Mouse (Mus musculus): ENCODE data around the gene Pnmt. TPM values are rescaled to one million over a fixed set of nuclear protein-coding genes. Genes with fewer than 3 reads are reported as not detected.

The Pnmt gene
- polyA plus RNA-seq, 1 experiment from 2014 or later = 0.15 TPM

GRCm38 (mm10) chr11:98431743-98432502 lies 45.7 kb downstream of the Pnmt start:
- peaks cover 39% of the 10 kb centered on the region for H3K36me3 ChIP-seq
- ATAC-seq (ENCODE audit: low FRiP score, low read depth) = no peak
- no peak overlapping the region for H3K9ac ChIP-seq (replicated peaks)
- no peaks in the 10 kb centered on the region for H3K9me3 ChIP-seq
- no peak overlapping the region for H3K27ac ChIP-seq (replicated peaks)
- no peaks in the 10 kb centered on the region for H3K27me3 ChIP-seq
- H3K4me2 ChIP-seq (replicated peaks) = no peak overlapping the region
- no peaks in the 10 kb centered on the region for H3K4me1 ChIP-seq
- no peak overlapping the region for H3K4me3 ChIP-seq
- 87% methylated on average over 9 of the region's 9 CpGs for WGBS

- no peaks in the 10 kb centered on the region for H3K27me3 ChIP-seq
- H3K9me3 ChIP-seq = no peaks in the 10 kb centered on the region
- H3K27ac ChIP-seq (replicated peaks) = no peak overlapping the region
- H3K4me2 ChIP-seq (replicated peaks) = no peak overlapping the region
- H3K9ac ChIP-seq (replicated peaks) = no peak overlapping the region
- no peak for ATAC-seq (ENCODE audit: low FRiP score, low read depth)
- no peak overlapping the region for H3K4me3 ChIP-seq
- WGBS = 91% methylated on average over 9 of the region's 9 CpGs
- peaks cover 8% of the 10 kb centered on the region for H3K4me1 ChIP-seq
- H3K36me3 ChIP-seq = peaks cover 31% of the 10 kb centered on the region
Measured at GRCm38 (mm10) chr11:98435723-98436122, 49.5 kb downstream of the Pnmt start.

- Histone ChIP-seq H3K9me3 (no peaks in the 10 kb centered on the region), H3K27ac (replicated peaks) (no peak overlapping the region), H3K9ac (replicated peaks) (no peak overlapping the region), H3K4me1 (peaks cover 8% of the 10 kb centered on the region), H3K36me3 (peaks cover 31% of the 10 kb centered on the region), H3K4me2 (replicated peaks) (no peak overlapping the region), H3K27me3 (no peaks in the 10 kb centered on the region), H3K4me3 (no peak overlapping the region)
- WGBS = 91% methylated on average over 6 of the region's 6 CpGs
- ATAC-seq (ENCODE audit: low FRiP score, low read depth) = no peak
Measured at GRCm38 (mm10) chr11:98437441-98437840, 51.2 kb downstream of the Pnmt start.

Other genes starting within 250 kb of the Pnmt start
- 35.2 and 36.4 TPM in 2 replicates for gene Fbxl20, start 236.0 kb upstream of the Pnmt start, polyA plus RNA-seq (2016; fragmentation: Nextera tagmentation; extraction: Ambion mirVana)
- gene Med1, start 193.2 kb upstream of the Pnmt start, polyA plus RNA-seq (2016; fragmentation: Nextera tagmentation; extraction: Ambion mirVana) = 80.9 and 84.7 TPM in 2 replicates
- 14.1 and 16.7 TPM in 2 replicates for gene Cdk12, start 183.4 kb upstream of the Pnmt start, polyA plus RNA-seq (2016; fragmentation: Nextera tagmentation; extraction: Ambion mirVana)
- 1.3 and 2.3 TPM in 2 replicates for gene Neurod2, start 56.8 kb upstream of the Pnmt start, polyA plus RNA-seq (2016; fragmentation: Nextera tagmentation; extraction: Ambion mirVana)
- 1.2 and 1.4 TPM in 2 replicates for gene Ppp1r1b, start 38.0 kb upstream of the Pnmt start, polyA plus RNA-seq (2016; fragmentation: Nextera tagmentation; extraction: Ambion mirVana)
- gene Stard3, start 28.1 kb upstream of the Pnmt start, polyA plus RNA-seq (2016; fragmentation: Nextera tagmentation; extraction: Ambion mirVana) = 46.9 and 52.0 TPM in 2 replicates
- 0.19 and 0.33 TPM in 2 replicates for gene Tcap, start 2.6 kb upstream of the Pnmt start, polyA plus RNA-seq (2016; fragmentation: Nextera tagmentation; extraction: Ambion mirVana)
- gene Pgap3, start 14.0 kb downstream of the Pnmt start, polyA plus RNA-seq (2016; fragmentation: Nextera tagmentation; extraction: Ambion mirVana) = 9.0 and 9.3 TPM in 2 replicates
- gene Erbb2, start 26.0 kb downstream of the Pnmt start, polyA plus RNA-seq (2016; fragmentation: Nextera tagmentation; extraction: Ambion mirVana) = 14.9 and 17.4 TPM in 2 replicates
- gene Mien1, start 52.5 kb downstream of the Pnmt start, polyA plus RNA-seq (2016; fragmentation: Nextera tagmentation; extraction: Ambion mirVana) = 158 and 163 TPM in 2 replicates
- 0.43 and 0.75 TPM in 2 replicates for gene Grb7, start 59.9 kb downstream of the Pnmt start, polyA plus RNA-seq (2016; fragmentation: Nextera tagmentation; extraction: Ambion mirVana)
- gene Ikzf3, start 159.6 kb downstream of the Pnmt start, polyA plus RNA-seq (2016; fragmentation: Nextera tagmentation; extraction: Ambion mirVana) = 0.27 TPM in 1 of 2 replicates, not detected in the other
- 0.37 TPM in 1 of 2 replicates, not detected in the other for gene Zpbp2, start 164.6 kb downstream of the Pnmt start, polyA plus RNA-seq (2016; fragmentation: Nextera tagmentation; extraction: Ambion mirVana)
- gene Ormdl3, start 200.9 kb downstream of the Pnmt start, polyA plus RNA-seq (2016; fragmentation: Nextera tagmentation; extraction: Ambion mirVana) = 67.1 and 73.1 TPM in 2 replicates
- gene Lrrc3c, start 211.8 kb downstream of the Pnmt start, polyA plus RNA-seq (2016; fragmentation: Nextera tagmentation; extraction: Ambion mirVana) = not detected in 2 replicates
- gene Gm12355, start 239.2 kb downstream of the Pnmt start, polyA plus RNA-seq (2016; fragmentation: Nextera tagmentation; extraction: Ambion mirVana) = 0.68 and 1.2 TPM in 2 replicates
- gene Gsdma3, start 239.9 kb downstream of the Pnmt start, polyA plus RNA-seq (2016; fragmentation: Nextera tagmentation; extraction: Ambion mirVana) = not detected in 2 replicates